In the genomic region with DNA sequence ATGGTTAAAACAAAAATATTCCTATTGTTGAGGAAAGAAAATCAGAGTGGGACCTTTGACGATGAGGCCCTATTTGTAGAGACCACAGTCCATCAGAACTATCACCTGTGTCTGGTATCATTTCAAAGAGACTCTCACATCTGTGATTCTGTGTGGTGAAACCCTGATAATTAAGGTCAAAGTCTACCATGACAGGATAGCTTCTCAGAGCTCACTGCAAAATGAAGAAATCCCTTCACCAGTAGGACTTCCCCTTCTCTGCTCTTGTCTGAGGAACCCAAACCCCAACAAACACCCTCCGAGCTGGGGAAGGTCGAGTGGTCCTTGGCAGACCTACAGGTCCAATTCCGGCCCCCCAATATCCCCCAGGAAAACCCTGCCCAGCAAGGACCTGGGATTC, we compare ENCODE assay signal across 22 mouse cellular contexts.
"Had no signal": no experiment of that assay in that cellular context is flagged by ENCODE, and none has a peak within 500 bp of the region (broad histone marks: within the 10 kb centered on the region; RNA-seq: fewer than 3 reads in every experiment).

No protein-coding gene starts in this region.

- DNase-seq: forebrain, postnatal 0 days; gastrocnemius, postnatal 25 days; heart, adult 18-20 months; heart, postnatal 14 days; heart, postnatal 36 days; kidney, adult 18-20 months; kidney, adult 9 months; kidney, postnatal 36 days; layer of hippocampus, adult 9-11 months; layer of hippocampus, postnatal 36 days; left cerebral cortex, postnatal 4 days had no signal

- H3K4me1 ChIP-seq: heart, embryonic 13.5 days; heart, embryonic 15.5 days; kidney, embryonic 15.5 days; limb, embryonic 13.5 days; limb, embryonic 15.5 days had no signal

- H3K9ac ChIP-seq: forebrain, postnatal 0 days; heart, embryonic 13.5 days; heart, embryonic 15.5 days; hindbrain, embryonic 14.5 days; kidney, embryonic 15.5 days; limb, embryonic 13.5 days; limb, embryonic 15.5 days; liver, embryonic 12.5 days; liver, embryonic 14.5 days had no signal

- H3K36me3 ChIP-seq: heart, embryonic 13.5 days; heart, embryonic 15.5 days; kidney, embryonic 15.5 days; limb, embryonic 13.5 days; limb, embryonic 15.5 days; liver, embryonic 12.5 days had no signal

- H3K27ac ChIP-seq: heart, embryonic 13.5 days; heart, embryonic 15.5 days; hindbrain, embryonic 14.5 days; hindbrain, postnatal 0 days; kidney, embryonic 15.5 days; kidney, postnatal 0 days; limb, embryonic 13.5 days; limb, embryonic 15.5 days; liver, embryonic 12.5 days; liver, embryonic 14.5 days had no signal

- H3K4me2 ChIP-seq: heart, embryonic 11.5 days; heart, embryonic 13.5 days; heart, embryonic 15.5 days; hindbrain, embryonic 14.5 days; kidney, embryonic 15.5 days; limb, embryonic 13.5 days; limb, embryonic 15.5 days; liver, embryonic 12.5 days had no signal

- H3K27me3 ChIP-seq: heart, embryonic 13.5 days; heart, embryonic 15.5 days; kidney, embryonic 15.5 days; limb, embryonic 13.5 days; limb, embryonic 15.5 days; liver, embryonic 12.5 days had no signal

- H3K4me3 ChIP-seq: heart, embryonic 13.5 days; heart, embryonic 15.5 days; kidney, embryonic 15.5 days; limb, embryonic 13.5 days; limb, embryonic 15.5 days; liver, embryonic 12.5 days had no signal

- ATAC-seq: forebrain, postnatal 0 days; hindbrain, postnatal 0 days; liver, embryonic 12.5 days had no signal

- H3K9me3 ChIP-seq: heart, embryonic 13.5 days; heart, embryonic 15.5 days; kidney, embryonic 15.5 days; limb, embryonic 15.5 days; liver, embryonic 12.5 days had no signal
